Mouse (Mus musculus): Measurements from ENCODE around the gene Ulk3. TPM values are rescaled to one million over a fixed set of nuclear protein-coding genes. Genes with fewer than 3 reads are reported as not detected.

Gene Ulk3
- total RNA-seq, 1 experiment: 7.3 TPM

DNA sequence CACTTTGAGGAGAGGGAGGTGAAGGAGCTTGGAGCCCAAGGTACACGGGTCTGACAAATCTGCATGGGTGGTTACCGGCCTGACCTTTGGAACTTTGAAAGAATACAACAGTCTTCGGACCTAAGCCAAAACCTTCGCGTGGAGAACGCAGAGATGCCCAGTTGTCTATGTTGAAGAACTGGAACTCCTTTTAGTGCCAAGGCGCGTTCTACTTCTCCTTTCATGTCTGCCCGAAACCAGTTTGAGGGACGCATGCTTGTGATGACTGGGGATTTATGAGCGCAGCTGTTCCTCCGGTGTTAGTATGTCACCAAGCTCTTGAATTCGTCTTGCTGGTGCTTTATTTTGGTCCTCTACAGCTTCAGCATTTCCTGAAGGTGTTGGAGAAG is 27.5 kb upstream of the Ulk3 start:
- no peaks in the 10 kb centered on the region for H3K9me3 ChIP-seq (ENCODE audit: control insufficient read depth, insufficient read depth, low read depth, low read length)
- H3K4me3 ChIP-seq (ENCODE audit: insufficient read depth in 1 of 2, low read depth in 1 of 2, low read length in 2 of 2, poor library complexity in 1 of 2, severe bottlenecking in 1 of 2): peak overlapping the region; percentile 53 to 100; a peak in 3 of 4 replicates
- TF ChIP-seq ZC3H11A (IDR thresholded peaks at IDR 0.05; ENCODE audit: borderline replicate concordance, low read depth, low read length): no peak
- H3K4me1 ChIP-seq (ENCODE audit: control insufficient read depth in 2 of 2, insufficient read depth in 2 of 2, low read length in 2 of 2, poor library complexity in 1 of 2): peaks cover 0 to 7% of the 10 kb centered on the region in 2 experiments; a peak in 1 of 4 replicates
- H3K9ac ChIP-seq (ENCODE audit: insufficient read depth, low read depth, low read length, poor library complexity, severe bottlenecking): peak overlapping the region; percentile 24; the same call in 1 of the 2 replicates
- no peak for DNase-seq (ENCODE audit: low read depth, low spot score)
- no peaks in the 10 kb centered on the region for H3K36me3 ChIP-seq (ENCODE audit: control insufficient read depth, insufficient read depth, low read length, poor library complexity, severe bottlenecking)
- no peak overlapping the region for H3K27ac ChIP-seq (ENCODE audit: insufficient read depth, low read depth, low read length, poor library complexity, severe bottlenecking)
- in situ Hi-C loops (cut with MboI; ENCODE audit: low sequenced_read_pairs in 2 of 2, unreplicated experiment in 2 of 2): no loop called here

DNA sequence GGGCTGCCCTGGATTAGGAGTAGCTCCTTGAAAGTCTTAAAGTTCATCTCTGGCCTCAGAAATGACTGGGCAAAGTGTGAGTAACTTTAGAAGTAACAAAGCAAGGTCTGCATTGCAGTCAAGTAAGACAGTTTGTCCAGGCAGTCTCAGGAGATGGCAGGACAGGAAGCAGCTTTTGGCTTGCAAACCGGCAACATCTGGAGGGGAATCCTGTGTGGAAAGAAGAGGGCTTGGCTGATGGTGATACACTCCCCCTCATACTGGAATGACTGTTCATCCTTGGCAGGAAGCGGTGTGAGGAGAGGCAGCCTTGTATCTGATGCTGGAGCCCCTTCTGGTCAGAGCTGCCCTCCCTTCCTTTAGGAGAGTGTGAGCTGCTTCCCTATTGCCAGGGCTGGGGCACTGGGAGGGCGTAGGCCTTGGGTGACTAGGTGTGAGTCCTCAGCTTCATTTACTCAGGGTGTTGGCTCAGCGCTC is 26.3 kb upstream of the Ulk3 start:
- TF ChIP-seq MAFK (IDR thresholded peaks at IDR 0.05; ENCODE audit: insufficient read depth, low read depth, low read length) (no peak), CHD2 (IDR thresholded peaks at IDR 0.05; ENCODE audit: low read depth, low read length) (no peak), ZNF384 (IDR thresholded peaks at IDR 0.05; ENCODE audit: low read depth, low read length) (no peak), ZC3H11A (IDR thresholded peaks at IDR 0.05; ENCODE audit: borderline replicate concordance, low read depth, low read length) (no peak), HCFC1 (IDR thresholded peaks at IDR 0.05; ENCODE audit: borderline replicate concordance, insufficient read depth, low read length) (no peak)
- peaks cover 0 to 13% of the 10 kb centered on the region in 2 experiments; a peak in 1 of 4 replicates for H3K4me1 ChIP-seq (ENCODE audit: control insufficient read depth in 2 of 2, insufficient read depth in 2 of 2, low read length in 2 of 2, poor library complexity in 1 of 2)
- no peak for DNase-seq (ENCODE audit: low read depth, low spot score)
- no peaks in the 10 kb centered on the region for H3K9me3 ChIP-seq (ENCODE audit: control insufficient read depth, insufficient read depth, low read depth, low read length)
- no peak overlapping the region for H3K9ac ChIP-seq (ENCODE audit: insufficient read depth, low read depth, low read length, poor library complexity, severe bottlenecking)
- in situ Hi-C loops (cut with MboI; ENCODE audit: low sequenced_read_pairs in 2 of 2, unreplicated experiment in 2 of 2): no loop called here
- no peak overlapping the region for H3K4me3 ChIP-seq (ENCODE audit: insufficient read depth in 1 of 2, low read depth in 1 of 2, low read length in 2 of 2, poor library complexity in 1 of 2, severe bottlenecking in 1 of 2)
- no peak overlapping the region for H3K27ac ChIP-seq (ENCODE audit: insufficient read depth, low read depth, low read length, poor library complexity, severe bottlenecking)
- peaks cover 1% of the 10 kb centered on the region; the same call in 1 of the 2 replicates for H3K36me3 ChIP-seq (ENCODE audit: control insufficient read depth, insufficient read depth, low read length, poor library complexity, severe bottlenecking)

DNA sequence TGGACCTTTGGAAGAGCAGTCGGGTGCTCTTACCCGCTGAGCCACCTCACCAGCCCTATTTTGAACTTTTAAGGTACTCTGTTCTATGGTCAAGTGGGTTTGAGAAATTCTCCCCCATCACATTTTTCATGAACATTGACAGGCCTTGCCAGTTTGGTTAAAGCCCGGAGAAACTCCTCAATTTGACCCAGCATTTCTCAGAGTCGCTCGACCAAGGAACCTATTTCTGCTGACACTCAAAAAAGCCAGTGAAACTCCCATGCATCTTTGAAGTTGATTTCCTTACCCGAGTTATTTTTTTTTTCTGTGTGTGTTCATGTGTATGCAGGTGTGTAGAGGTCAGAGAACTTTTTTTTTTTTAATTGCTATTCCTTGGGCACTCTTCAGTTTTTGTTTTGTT is 24.6 kb upstream of the Ulk3 start:
- Histone ChIP-seq H3K4me3 (ENCODE audit: insufficient read depth in 1 of 2, low read depth in 1 of 2, low read length in 2 of 2, poor library complexity in 1 of 2, severe bottlenecking in 1 of 2) (no peak overlapping the region), H3K27ac (ENCODE audit: insufficient read depth, low read depth, low read length, poor library complexity, severe bottlenecking) (no peak overlapping the region), H3K36me3 (ENCODE audit: control insufficient read depth, insufficient read depth, low read length, poor library complexity, severe bottlenecking) (peaks cover 10% of the 10 kb centered on the region; the same call in 1 of the 2 replicates), H3K4me1 (ENCODE audit: control insufficient read depth in 2 of 2, insufficient read depth in 2 of 2, low read length in 2 of 2, poor library complexity in 1 of 2) (peaks cover 2 to 18% of the 10 kb centered on the region in 2 experiments; a peak in 1 of 4 replicates), H3K9ac (ENCODE audit: insufficient read depth, low read depth, low read length, poor library complexity, severe bottlenecking) (no peak overlapping the region), H3K9me3 (ENCODE audit: control insufficient read depth, insufficient read depth, low read depth, low read length) (no peaks in the 10 kb centered on the region)
- no peak for DNase-seq (ENCODE audit: low read depth, low spot score)
- in situ Hi-C loops (cut with MboI; ENCODE audit: low sequenced_read_pairs in 2 of 2, unreplicated experiment in 2 of 2): no loop called here
- TF ChIP-seq ZC3H11A (IDR thresholded peaks at IDR 0.05; ENCODE audit: borderline replicate concordance, low read depth, low read length) (no peak), CHD2 (IDR thresholded peaks at IDR 0.05; ENCODE audit: low read depth, low read length) (no peak), MAFK (IDR thresholded peaks at IDR 0.05; ENCODE audit: insufficient read depth, low read depth, low read length) (no peak)

DNA sequence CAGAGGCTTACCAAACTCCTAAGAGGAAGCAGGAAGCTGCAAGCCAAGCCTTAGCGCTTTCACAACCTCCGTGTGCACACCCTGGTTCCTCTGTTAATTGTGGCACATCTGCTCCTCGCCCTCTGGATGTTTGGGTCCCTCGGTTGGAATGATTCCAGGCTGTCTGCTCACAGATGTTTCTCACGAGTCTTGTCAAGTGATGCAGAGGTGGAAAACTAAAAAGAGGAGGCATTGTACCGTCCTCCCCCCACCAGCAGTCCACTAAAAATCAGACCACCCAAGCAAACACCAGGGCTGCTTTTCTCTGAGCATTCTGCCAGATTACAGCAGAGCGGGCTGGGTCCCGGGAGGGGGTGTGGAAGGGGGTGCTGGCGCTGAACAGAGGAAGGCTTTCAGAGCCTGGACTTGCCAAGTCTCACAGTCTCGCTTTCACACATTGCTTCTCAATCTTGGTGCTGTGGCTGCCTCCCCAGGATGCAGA is 23.5 kb upstream of the Ulk3 start:
- H3K36me3 ChIP-seq (ENCODE audit: control insufficient read depth, insufficient read depth, low read length, poor library complexity, severe bottlenecking): peaks cover 10% of the 10 kb centered on the region; the same call in 1 of the 2 replicates
- H3K9ac ChIP-seq (ENCODE audit: insufficient read depth, low read depth, low read length, poor library complexity, severe bottlenecking): no peak overlapping the region; the same call in 1 of the 2 replicates
- H3K27ac ChIP-seq (ENCODE audit: insufficient read depth, low read depth, low read length, poor library complexity, severe bottlenecking): no peak overlapping the region
- peaks cover 2 to 18% of the 10 kb centered on the region in 2 experiments; a peak in 1 of 4 replicates for H3K4me1 ChIP-seq (ENCODE audit: control insufficient read depth in 2 of 2, insufficient read depth in 2 of 2, low read length in 2 of 2, poor library complexity in 1 of 2)
- H3K4me3 ChIP-seq (ENCODE audit: insufficient read depth in 1 of 2, low read depth in 1 of 2, low read length in 2 of 2, poor library complexity in 1 of 2, severe bottlenecking in 1 of 2): no peak overlapping the region
- in situ Hi-C loops (cut with MboI; ENCODE audit: low sequenced_read_pairs in 2 of 2, unreplicated experiment in 2 of 2): no loop called here
- TF ChIP-seq HCFC1 (IDR thresholded peaks at IDR 0.05; ENCODE audit: borderline replicate concordance, insufficient read depth, low read length) (no peak), MAFK (IDR thresholded peaks at IDR 0.05; ENCODE audit: insufficient read depth, low read depth, low read length) (no peak), ZC3H11A (IDR thresholded peaks at IDR 0.05; ENCODE audit: borderline replicate concordance, low read depth, low read length) (no peak), CHD2 (IDR thresholded peaks at IDR 0.05; ENCODE audit: low read depth, low read length) (no peak), ZNF384 (IDR thresholded peaks at IDR 0.05; ENCODE audit: low read depth, low read length) (no peak)
- DNase-seq (ENCODE audit: low read depth, low spot score): no peak
- H3K9me3 ChIP-seq (ENCODE audit: control insufficient read depth, insufficient read depth, low read depth, low read length): no peaks in the 10 kb centered on the region

DNA sequence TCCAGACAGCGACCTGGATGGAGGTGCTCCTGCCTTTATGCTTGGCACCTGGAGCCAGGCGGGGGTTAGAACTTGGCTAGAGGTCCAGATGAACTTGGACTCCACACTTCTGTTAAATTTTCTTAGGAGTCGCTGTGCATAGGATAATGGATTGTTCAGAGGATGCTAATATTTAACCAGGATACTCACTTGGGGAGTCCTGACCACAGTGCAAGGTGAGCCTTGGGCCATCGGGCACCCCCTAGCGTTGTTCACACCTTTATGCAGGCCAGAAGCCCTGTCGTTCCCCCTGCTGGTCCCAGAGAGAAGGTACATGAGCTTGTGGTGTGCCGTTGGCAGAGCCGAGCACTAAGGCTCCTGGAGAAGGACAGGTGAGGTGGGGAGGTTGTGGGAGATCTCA is 22.4 kb upstream of the Ulk3 start:
- Histone ChIP-seq H3K9me3 (ENCODE audit: control insufficient read depth, insufficient read depth, low read depth, low read length) (no peaks in the 10 kb centered on the region), H3K27ac (ENCODE audit: insufficient read depth, low read depth, low read length, poor library complexity, severe bottlenecking) (no peak overlapping the region), H3K36me3 (ENCODE audit: control insufficient read depth, insufficient read depth, low read length, poor library complexity, severe bottlenecking) (peaks cover 10% of the 10 kb centered on the region; the same call in 1 of the 2 replicates), H3K9ac (ENCODE audit: insufficient read depth, low read depth, low read length, poor library complexity, severe bottlenecking) (no peak overlapping the region), H3K4me3 (ENCODE audit: insufficient read depth in 1 of 2, low read depth in 1 of 2, low read length in 2 of 2, poor library complexity in 1 of 2, severe bottlenecking in 1 of 2) (no peak overlapping the region), H3K4me1 (ENCODE audit: control insufficient read depth in 2 of 2, insufficient read depth in 2 of 2, low read length in 2 of 2, poor library complexity in 1 of 2) (peaks cover 2 to 15% of the 10 kb centered on the region in 2 experiments; a peak in 1 of 4 replicates)
- TF ChIP-seq ZC3H11A (IDR thresholded peaks at IDR 0.05; ENCODE audit: borderline replicate concordance, low read depth, low read length) (no peak), CHD2 (IDR thresholded peaks at IDR 0.05; ENCODE audit: low read depth, low read length) (no peak), ZNF384 (IDR thresholded peaks at IDR 0.05; ENCODE audit: low read depth, low read length) (no peak), MAFK (IDR thresholded peaks at IDR 0.05; ENCODE audit: insufficient read depth, low read depth, low read length) (no peak), HCFC1 (IDR thresholded peaks at IDR 0.05; ENCODE audit: borderline replicate concordance, insufficient read depth, low read length) (no peak)
- in situ Hi-C loops (cut with MboI; ENCODE audit: low sequenced_read_pairs in 2 of 2, unreplicated experiment in 2 of 2): no loop called here
- no peak for DNase-seq (ENCODE audit: low read depth, low spot score)
